Mouse (Mus musculus): ENCODE data around the gene Nell1.

DNA sequence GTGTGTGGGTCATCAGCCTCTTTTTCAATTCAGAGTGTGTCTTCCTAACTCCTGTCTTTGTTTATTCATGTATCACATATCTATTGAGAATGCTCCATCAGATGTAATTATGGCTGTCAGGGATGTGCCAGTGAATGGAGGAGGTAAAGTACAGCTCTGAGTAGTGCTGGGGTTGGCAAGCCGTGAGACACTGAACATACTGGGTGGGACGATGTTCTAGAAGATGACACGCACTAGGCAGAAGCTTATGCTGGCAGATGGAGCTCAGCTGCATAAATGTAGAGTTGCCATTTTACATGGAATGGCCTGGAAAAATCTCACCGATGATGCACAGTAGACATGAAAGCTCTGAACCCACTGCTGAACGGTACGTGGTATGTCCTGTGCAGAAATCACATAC is 493.1 kb downstream of the Nell1 start:
- TF ChIP-seq CTCF (IDR thresholded peaks at IDR 0.05; ENCODE audit: low read depth, low read length), result no peak
- no peak for TF ChIP-seq POLR2A (IDR thresholded peaks at IDR 0.05; ENCODE audit: extremely low read depth, insufficient read depth, low read length)

All from liver, adult 2 months (tissue).